Mouse (Mus musculus): ENCODE results near the gene Rpl9-ps6. TPM values are rescaled to one million over a fixed set of nuclear protein-coding genes. Genes with fewer than 3 reads are reported as not detected.

Rpl9-ps6 gene
- 10 to 100 TPM; 25.0 to 46.3 (median 32.1) TPM for total RNA-seq (2022)

GRCm38 (mm10) chr19:32466478-32466877 is at the start of gene Rpl9-ps6:
Gene Rpl9-ps6 (minus strand): TSS chr19:32466578.
- DNase-seq (ENCODE audit: low spot score in 2 of 2): no peak

GRCm38 (mm10) chr19:32512518-32512917 is 46.1 kb upstream of the Rpl9-ps6 start:
- no peak for DNase-seq (ENCODE audit: low spot score in 2 of 2)

- no peak for DNase-seq (ENCODE audit: low spot score in 2 of 2)
Measured at GRCm38 (mm10) chr19:32510962-32511361, 44.6 kb upstream of the Rpl9-ps6 start.

GRCm38 (mm10) chr19:32510267-32510666 is 43.9 kb upstream of the Rpl9-ps6 start:
- no peak for DNase-seq (ENCODE audit: low spot score in 2 of 2)

GRCm38 (mm10) chr19:32507526-32507925 is 41.1 kb upstream of the Rpl9-ps6 start:
- DNase-seq (ENCODE audit: low spot score in 2 of 2): no peak

- no peak for DNase-seq (ENCODE audit: low spot score in 2 of 2)
Measured at GRCm38 (mm10) chr19:32507100-32507499, 40.7 kb upstream of the Rpl9-ps6 start.

GRCm38 (mm10) chr19:32506514-32506913 is 40.1 kb upstream of the Rpl9-ps6 start:
- no peak for DNase-seq (ENCODE audit: low spot score in 2 of 2)

GRCm38 (mm10) chr19:32506081-32506480 is 39.7 kb upstream of the Rpl9-ps6 start:
- no peak for DNase-seq (ENCODE audit: low spot score in 2 of 2)

GRCm38 (mm10) chr19:32501414-32501813 is 35.0 kb upstream of the Rpl9-ps6 start:
- no peak for DNase-seq (ENCODE audit: low spot score in 2 of 2)

- no peak for DNase-seq (ENCODE audit: low spot score in 2 of 2)
Measured at GRCm38 (mm10) chr19:32498002-32498401, 31.6 kb upstream of the Rpl9-ps6 start.

GRCm38 (mm10) chr19:32497411-32497810 is 31.0 kb upstream of the Rpl9-ps6 start:
- DNase-seq (ENCODE audit: low spot score in 2 of 2): no peak

GRCm38 (mm10) chr19:32495034-32495433 is 28.7 kb upstream of the Rpl9-ps6 start:
- no peak for DNase-seq (ENCODE audit: low spot score in 2 of 2)

- no peak for DNase-seq (ENCODE audit: low spot score in 2 of 2)
Measured at GRCm38 (mm10) chr19:32494611-32495010, 28.2 kb upstream of the Rpl9-ps6 start.

GRCm38 (mm10) chr19:32493471-32493870 is 27.1 kb upstream of the Rpl9-ps6 start:
- DNase-seq (ENCODE audit: low spot score in 2 of 2): no peak

- no peak for DNase-seq (ENCODE audit: low spot score in 2 of 2)
Measured at GRCm38 (mm10) chr19:32492981-32493380, 26.6 kb upstream of the Rpl9-ps6 start.

- DNase-seq (ENCODE audit: low spot score in 2 of 2): no peak
Measured at GRCm38 (mm10) chr19:32492339-32492738, 26.0 kb upstream of the Rpl9-ps6 start.

GRCm38 (mm10) chr19:32490976-32491375 is 24.6 kb upstream of the Rpl9-ps6 start:
- no peak for DNase-seq (ENCODE audit: low spot score in 2 of 2)

- DNase-seq (ENCODE audit: low spot score in 2 of 2): no peak
Measured at GRCm38 (mm10) chr19:32489166-32489895, 23.0 kb upstream of the Rpl9-ps6 start.

- DNase-seq (ENCODE audit: low spot score in 2 of 2): no peak
Measured at GRCm38 (mm10) chr19:32487595-32488255, 21.3 kb upstream of the Rpl9-ps6 start.

- DNase-seq (ENCODE audit: low spot score in 2 of 2): peak; percentile 52 to 53
Measured at GRCm38 (mm10) chr19:32486106-32486724, 19.8 kb upstream of the Rpl9-ps6 start.

GRCm38 (mm10) chr19:32485681-32486105 is 19.3 kb upstream of the Rpl9-ps6 start, which contains the start of gene Minpp1:
Gene Minpp1 (plus strand): TSS chr19:32485769.
- DNase-seq (ENCODE audit: low spot score in 2 of 2): peak; percentile 69 to 77

- DNase-seq (ENCODE audit: low spot score in 2 of 2): no peak
Measured at GRCm38 (mm10) chr19:32484941-32485660, 18.7 kb upstream of the Rpl9-ps6 start.
